Mouse (Mus musculus): ENCODE results near the gene Cfap69. TPM values are rescaled to one million over a fixed set of nuclear protein-coding genes. Genes with fewer than 3 reads are reported as not detected.

The Cfap69 gene
- total and polyA plus RNA-seq, 2 experiments = 0.05 to 1.0 TPM

- peak; percentile 94 for DNase-seq (ENCODE audit: extremely low read depth, low read depth, low spot score)
- Histone ChIP-seq H3K27ac (replicated peaks; ENCODE audit: insufficient read depth, low read depth, low read length) (peak overlapping the region; percentile 81), H3K9ac (ENCODE audit: low read depth, low read length) (no peak overlapping the region), H3K27me3 (ENCODE audit: control insufficient read depth, insufficient read depth, low read length) (no peaks in the 10 kb centered on the region), H3K79me2 (ENCODE audit: control insufficient read depth, insufficient read depth, low read length) (no peaks in the 10 kb centered on the region; the same call in 1 of the 2 replicates), H3K4me1 (ENCODE audit: control insufficient read depth, insufficient read depth, low read length) (peaks cover 15% of the 10 kb centered on the region), H3K4me3 (ENCODE audit: insufficient read depth, low read depth, low read length) (no peak overlapping the region), H3K36me3 (ENCODE audit: control insufficient read depth, insufficient read depth, low read length) (peaks cover 6% of the 10 kb centered on the region)
- TF ChIP-seq POLR2A (IDR thresholded peaks at IDR 0.05; ENCODE audit: extremely low read depth, insufficient read depth, low read length) (no peak), CTCF (IDR thresholded peaks at IDR 0.05; ENCODE audit: low read depth, low read length) (no peak)
- WGBS = 25% methylated on average over 3 of the region's 3 CpGs
These were observed 130.2 kb downstream of the Cfap69 start for GRCm38 (mm10) chr5:5533656-5534420.

Other genes starting within 250 kb of the Cfap69 start
- 2.2 and 2.7 TPM in 2 replicates for gene Cdk14, start 243.9 kb downstream of the Cfap69 start, total RNA-seq (2014; rRNA removed)
- gene Cdk14, start 243.9 kb downstream of the Cfap69 start, polyA plus RNA-seq (2012; rRNA removed) = 0.31 and 0.32 TPM in 2 replicates
- gene 1700015F17Rik, start 185.1 kb downstream of the Cfap69 start, total RNA-seq (2014; rRNA removed) = not detected in 2 replicates
- not detected in 2 replicates for gene 1700015F17Rik, start 185.1 kb downstream of the Cfap69 start, polyA plus RNA-seq (2012; rRNA removed)
- gene Cldn12, start 149.3 kb downstream of the Cfap69 start, total RNA-seq (2014; rRNA removed) = 66.4 and 76.7 TPM in 2 replicates
- gene Cldn12, start 149.3 kb downstream of the Cfap69 start, polyA plus RNA-seq (2012; rRNA removed) = 56.0 and 60.0 TPM in 2 replicates
- gene Gtpbp10, start 104.7 kb downstream of the Cfap69 start, total RNA-seq (2014; rRNA removed) = 17.5 and 20.1 TPM in 2 replicates
- gene Gtpbp10, start 104.7 kb downstream of the Cfap69 start, polyA plus RNA-seq (2012; rRNA removed) = 2.2 and 2.6 TPM in 2 replicates
- not detected in 2 replicates for gene Gm8773, start 90.4 kb downstream of the Cfap69 start, total RNA-seq (2014; rRNA removed)
- not detected in 2 replicates for gene Gm8773, start 90.4 kb downstream of the Cfap69 start, polyA plus RNA-seq (2012; rRNA removed)
- 6.2 and 9.0 TPM in 2 replicates for gene Steap2, start 30.3 kb upstream of the Cfap69 start, total RNA-seq (2014; rRNA removed)
- 3.9 and 4.1 TPM in 2 replicates for gene Steap2, start 30.3 kb upstream of the Cfap69 start, polyA plus RNA-seq (2012; rRNA removed)
- 0.09 and 0.74 TPM in 2 replicates for gene Steap1, start 85.1 kb upstream of the Cfap69 start, total RNA-seq (2014; rRNA removed)
- gene Steap1, start 85.1 kb upstream of the Cfap69 start, polyA plus RNA-seq (2012; rRNA removed) = 0.07 TPM in 1 of 2 replicates, not detected in the other